In the genomic region with DNA sequence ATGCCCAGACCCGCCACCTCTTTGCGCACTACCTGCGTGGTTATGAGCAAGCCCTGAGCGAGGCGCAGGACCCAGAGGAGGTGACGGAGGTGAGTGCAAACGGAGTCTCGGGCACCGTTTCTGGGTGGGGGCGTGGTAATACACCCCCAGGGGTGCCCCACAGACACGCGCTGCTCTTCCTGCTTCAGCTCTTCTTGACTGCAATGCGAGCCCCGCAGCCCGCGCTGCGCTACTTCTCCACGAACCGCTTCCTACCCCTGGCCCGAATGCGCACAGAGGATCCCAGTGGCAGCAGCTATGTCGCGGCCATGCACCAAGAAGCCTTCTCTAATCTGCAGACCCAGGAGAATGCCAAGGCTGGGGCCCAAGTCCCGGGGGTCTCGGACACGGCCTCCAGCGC, we compare ENCODE assay signal across 10 mouse cellular contexts. TPM values are rescaled to one million over a fixed set of nuclear protein-coding genes. Genes with fewer than 3 reads are reported as not detected.
DNase-seq lines count a peak whose midpoint lies in the region; ATAC-seq and TF ChIP-seq lines count a peak whose summit lies in the region.
"Had no signal": no experiment of that assay in that cellular context is flagged by ENCODE, and none has a peak within 500 bp of the region (broad histone marks: within the 10 kb centered on the region; RNA-seq: fewer than 3 reads in every experiment).

No protein-coding gene starts in this region.

- H3K27me3 ChIP-seq in hindbrain, postnatal 0 days (ENCODE audit: insufficient read depth, low read length): peaks cover 29% of the 10 kb centered on the region
- H3K27me3 ChIP-seq in neural tube, embryonic 15.5 days (replicated peaks): peaks cover 41% of the 10 kb centered on the region

- H3K9ac ChIP-seq in hindbrain, postnatal 0 days (replicated peaks; ENCODE audit: low read length): no peak overlapping the region
- H3K9ac ChIP-seq in neural tube, embryonic 15.5 days (replicated peaks): 0 out of 2 replicates have a peak overlapping the region, but pooled peaks have one; percentile 15

- H3K4me3 ChIP-seq in layer of hippocampus, adult 2 months: peak overlapping the region; percentile 15; the same call in 1 of the 2 replicates
- peak overlapping the region; percentile 10; the same call in 1 of the 2 replicates for H3K4me3 ChIP-seq in hindbrain, postnatal 0 days (ENCODE audit: low read length)
- H3K4me3 ChIP-seq in neural tube, embryonic 15.5 days (replicated peaks): 0 out of 2 replicates have a peak overlapping the region, but pooled peaks have one; percentile 3

- peaks cover 3% of the 10 kb centered on the region; the same call in 1 of the 2 replicates for H3K36me3 ChIP-seq in hindbrain, postnatal 0 days (ENCODE audit: insufficient read depth, low read length)
- H3K36me3 ChIP-seq in neural tube, embryonic 15.5 days: no peaks in the 10 kb centered on the region; the same call in 1 of the 2 replicates

- DNase-seq in CD4-positive, CD25-positive, alpha-beta regulatory T cell, adult 2 months (ENCODE audit: low read depth, low spot score): peak; percentile 41
- no peak for DNase-seq in layer of hippocampus, adult 2 months (ENCODE audit: low spot score in 2 of 2)
- DNase-seq in layer of hippocampus, adult 8-10 months (ENCODE audit: low spot score in 2 of 2): no peak
- no peak for DNase-seq in hindbrain, postnatal 0 days (ENCODE audit: low spot score)
- no peak for DNase-seq in yolk sac, embryonic 10.5 days (ENCODE audit: low spot score)
- DNase-seq: adrenal gland, adult 2 months; lung, adult 18-20 months had no signal

- H3K4me2 ChIP-seq in hindbrain, postnatal 0 days (ENCODE audit: low read depth, low read length): peak overlapping the region; percentile 35; the same call in 1 of the 2 replicates
- H3K4me2 ChIP-seq in neural tube, embryonic 15.5 days: peak overlapping the region; percentile 39

- ATAC-seq in CD4-positive, CD25-positive, alpha-beta regulatory T cell, adult 4 months: no peak
- ATAC-seq in hindbrain, postnatal 0 days: no peak
- no peak for ATAC-seq in neural tube, embryonic 15.5 days (ENCODE audit: low FRiP score)
- ATAC-seq in frontal cortex, adult (ENCODE audit: low TSS enrichment): no peak

- H3K4me1 ChIP-seq in hindbrain, postnatal 0 days (ENCODE audit: insufficient read depth, low read length): peaks cover 13% of the 10 kb centered on the region; the same call in 1 of the 2 replicates
- H3K4me1 ChIP-seq in neural tube, embryonic 15.5 days: peaks cover 34% of the 10 kb centered on the region

- H3K27ac ChIP-seq in layer of hippocampus, adult 2 months: no peak overlapping the region
- H3K27ac ChIP-seq in hindbrain, postnatal 0 days: no peak overlapping the region
- no peak overlapping the region for H3K27ac ChIP-seq in neural tube, embryonic 15.5 days (replicated peaks)

- H3K9me3 ChIP-seq in hindbrain, postnatal 0 days (ENCODE audit: low read length): no peaks in the 10 kb centered on the region
- H3K9me3 ChIP-seq in neural tube, embryonic 15.5 days (replicated peaks): no peaks in the 10 kb centered on the region

- TF ChIP-seq CTCF in layer of hippocampus, adult 2 months (conservative IDR thresholded peaks at IDR 0.05): no peak
- TF ChIP-seq CTCF in hindbrain, postnatal 0 days (IDR thresholded peaks at IDR 0.05; ENCODE audit: low read depth): no peak

- 4% methylated on average over 27 of the region's 27 CpGs for WGBS in hindbrain, postnatal 0 days
- WGBS in neural tube, embryonic 15.5 days: 2% methylated on average over 27 of the region's 27 CpGs

RNA-seq across cellular contexts. Expression of a gene that starts 1.5 kb away (rescaled TPM):
- polyA plus RNA-seq in CD4-positive, CD25-positive, alpha-beta regulatory T cell, adult 4 months (2017; shearing (Covaris generic)): under 1 TPM in 1 of 2 experiments, not detected in 1; 0.32 TPM
- under 1 TPM; 0.71 to 0.92 TPM for total RNA-seq in layer of hippocampus, adult 2 months (2021)
- 1 to 10 TPM in 3 of 4 experiments, under 1 TPM in 1; 0.83 to 1.4 (median 1.2) TPM for total RNA-seq in layer of hippocampus, adult 8-10 months (2022)
- total RNA-seq in hindbrain, postnatal 0 days (2014; rRNA removed): 0.16 and 0.22 TPM in 2 replicates
- polyA plus RNA-seq in hindbrain, postnatal 0 days (2015; fragmentation: Nextera tagmentation; extraction: Ambion mirVana): not detected in 2 replicates
- 0.22 and 0.29 TPM in 2 replicates for polyA plus RNA-seq in neural tube, embryonic 15.5 days (2015; fragmentation: Nextera tagmentation; extraction: Ambion mirVana)

RNA-seq across cellular contexts. Expression of a gene that starts 2.6 kb away (rescaled TPM):
- polyA plus RNA-seq in CD4-positive, CD25-positive, alpha-beta regulatory T cell, adult 4 months (2017; shearing (Covaris generic)): 10 to 100 TPM; 17.4 to 27.7 TPM
- 10 to 100 TPM; 24.9 to 25.8 TPM for total RNA-seq in layer of hippocampus, adult 2 months (2021)
- 10 to 100 TPM; 24.5 to 29.1 (median 27.6) TPM for total RNA-seq in layer of hippocampus, adult 8-10 months (2022)
- 45.7 and 53.2 TPM in 2 replicates for total RNA-seq in hindbrain, postnatal 0 days (2014; rRNA removed)
- polyA plus RNA-seq in hindbrain, postnatal 0 days (2015; fragmentation: Nextera tagmentation; extraction: Ambion mirVana): 34.5 and 35.1 TPM in 2 replicates
- 37.5 and 39.6 TPM in 2 replicates for polyA plus RNA-seq in neural tube, embryonic 15.5 days (2015; fragmentation: Nextera tagmentation; extraction: Ambion mirVana)

RNA-seq across cellular contexts. Expression of a gene that starts 7.3 kb away (rescaled TPM):
- 10 to 100 TPM; 60.2 to 68.1 TPM for polyA plus RNA-seq in CD4-positive, CD25-positive, alpha-beta regulatory T cell, adult 4 months (2017; shearing (Covaris generic))
- total RNA-seq in layer of hippocampus, adult 2 months (2021): 10 to 100 TPM; 40.0 to 41.1 TPM
- total RNA-seq in layer of hippocampus, adult 8-10 months (2022): 10 to 100 TPM; 36.2 to 41.6 (median 39.6) TPM
- total RNA-seq in hindbrain, postnatal 0 days (2014; rRNA removed): 42.2 and 75.2 TPM in 2 replicates
- polyA plus RNA-seq in hindbrain, postnatal 0 days (2015; fragmentation: Nextera tagmentation; extraction: Ambion mirVana): 58.3 and 61.0 TPM in 2 replicates
- polyA plus RNA-seq in neural tube, embryonic 15.5 days (2015; fragmentation: Nextera tagmentation; extraction: Ambion mirVana): 94.2 and 96.6 TPM in 2 replicates

RNA-seq across cellular contexts. Expression of a gene that starts 9.9 kb away (rescaled TPM):
- polyA plus RNA-seq in CD4-positive, CD25-positive, alpha-beta regulatory T cell, adult 4 months (2017; shearing (Covaris generic)): 1 to 10 TPM; 7.6 to 7.9 TPM
- total RNA-seq in layer of hippocampus, adult 2 months (2021): 1 to 10 TPM; 8.7 to 9.6 TPM
- 10 to 100 TPM in 2 of 4 experiments, 1 to 10 TPM in 2; 7.3 to 22.9 (median 15.2) TPM for total RNA-seq in layer of hippocampus, adult 8-10 months (2022)
- total RNA-seq in hindbrain, postnatal 0 days (2014; rRNA removed): 23.1 and 23.8 TPM in 2 replicates
- polyA plus RNA-seq in hindbrain, postnatal 0 days (2015; fragmentation: Nextera tagmentation; extraction: Ambion mirVana): 15.3 and 17.0 TPM in 2 replicates
- polyA plus RNA-seq in neural tube, embryonic 15.5 days (2015; fragmentation: Nextera tagmentation; extraction: Ambion mirVana): 11.7 and 12.4 TPM in 2 replicates

RNA-seq across cellular contexts. Expression of a gene that starts 15.5 kb away (rescaled TPM):
- polyA plus RNA-seq in CD4-positive, CD25-positive, alpha-beta regulatory T cell, adult 4 months (2017; shearing (Covaris generic)): 1 to 10 TPM; 8.4 to 9.8 TPM
- total RNA-seq in layer of hippocampus, adult 2 months (2021): 1 to 10 TPM; 4.4 to 4.7 TPM
- total RNA-seq in layer of hippocampus, adult 8-10 months (2022): 1 to 10 TPM; 2.5 to 5.4 (median 3.9) TPM
- 2.9 and 5.5 TPM in 2 replicates for total RNA-seq in hindbrain, postnatal 0 days (2014; rRNA removed)
- 16.3 and 17.5 TPM in 2 replicates for polyA plus RNA-seq in hindbrain, postnatal 0 days (2015; fragmentation: Nextera tagmentation; extraction: Ambion mirVana)
- 17.7 and 22.4 TPM in 2 replicates for polyA plus RNA-seq in neural tube, embryonic 15.5 days (2015; fragmentation: Nextera tagmentation; extraction: Ambion mirVana)
